Mouse (Mus musculus) megakaryocyte, embryonic 14.5 days (primary cell): Measurements from ENCODE around the gene Hoxb9.

Experiments
- FLI1 ChIP-seq: IDR thresholded peaks from 2 replicates; pipeline ENCODE4 v1.6.1; 2012; ENCODE audit warnings: low read length, inconsistent platforms, mixed read lengths
- GATA1 ChIP-seq: IDR thresholded peaks from 3 replicates; pipeline ENCODE4 v1.6.1; 2012; ENCODE audit warnings: mixed read lengths, low read length, inconsistent platforms, borderline replicate concordance

GRCm38 (mm10) chr11:96324125-96324524 is 52.9 kb downstream of the Hoxb9 start:
- no peak for TF ChIP-seq GATA1
- TF ChIP-seq FLI1 = no peak
